Mouse (Mus musculus): ENCODE results near the gene Ccdc22.

- TF ChIP-seq TCF12 (IDR thresholded peaks at IDR 0.05; ENCODE audit: insufficient read depth, poor library complexity, severe bottlenecking), result no peak
- TF ChIP-seq POLR2A (IDR thresholded peaks at IDR 0.05; ENCODE audit: insufficient read length, low read depth), result no peak
- TF ChIP-seq MYOG (IDR thresholded peaks at IDR 0.05; ENCODE audit: control insufficient read depth in 1 of 3, insufficient read depth in 1 of 3, insufficient read length in 2 of 3, low read depth in 2 of 3), result no peak
- no peak for TF ChIP-seq REST (IDR thresholded peaks at IDR 0.05; ENCODE audit: insufficient read depth, insufficient read length)
- no peak for TF ChIP-seq MAX (IDR thresholded peaks at IDR 0.05; ENCODE audit: low read depth)
- TF ChIP-seq E2F4 (IDR thresholded peaks at IDR 0.05; ENCODE audit: insufficient read depth), result no peak
- no peak for TF ChIP-seq CEBPB (IDR thresholded peaks at IDR 0.05; ENCODE audit: insufficient read depth, poor library complexity, severe bottlenecking)
- TF ChIP-seq USF1 (IDR thresholded peaks at IDR 0.05; ENCODE audit: low read depth), result no peak
- TF ChIP-seq POLR2AphosphoS2 (IDR thresholded peaks at IDR 0.05; ENCODE audit: insufficient read length, low read depth), result no peak
- TF ChIP-seq MYOD1 (IDR thresholded peaks at IDR 0.05; ENCODE audit: control insufficient read depth in 1 of 3, insufficient read length in 2 of 3, low read depth in 2 of 3), result no peak
- TF ChIP-seq TCF3 (IDR thresholded peaks at IDR 0.05; ENCODE audit: insufficient read length, low read depth), result no peak
These were observed 19.0 kb downstream of the Ccdc22 start for GRCm38 (mm10) chrX:7586356-7586755.

Data from myocyte (in vitro differentiated cells).